Mouse (Mus musculus) midbrain, embryonic 13.5 days (tissue): ENCODE results near the gene Tox3. TPM values are rescaled to one million over a fixed set of nuclear protein-coding genes. Genes with fewer than 3 reads are reported as not detected.

Experiments used
- ATAC-seq: fragments of 200-750 bp; cut with Nextera tagmentation; 2 replicates; pipeline ENCODE4 v1.8.0; 2017; ENCODE audit warnings: mild to moderate bottlenecking, moderate TSS enrichment, moderate library complexity
- H3K27ac ChIP-seq: fragments of 300-500 bp; sonication (generic); 2 replicates; pipeline ENCODE4 v1.5.1; 2015; ENCODE audit warnings: inconsistent platforms, mild to moderate bottlenecking, moderate library complexity
- H3K27me3 ChIP-seq: fragments of 300-500 bp; sonication (generic); 2 replicates; pipeline ENCODE4 v1.6.1; 2015; ENCODE audit warnings: mild to moderate bottlenecking, inconsistent platforms
- H3K36me3 ChIP-seq: fragments of 300-500 bp; sonication (generic); 2 replicates; pipeline ENCODE4 v1.6.1; 2015; ENCODE audit warnings: mild to moderate bottlenecking, inconsistent platforms
- H3K4me1 ChIP-seq: fragments of 300-500 bp; sonication (generic); replicated peaks from 2 replicates; pipeline ENCODE4 v1.6.1; 2015; ENCODE audit warnings: inconsistent platforms
- H3K4me2 ChIP-seq: fragments of 300-500 bp; sonication (generic); replicated peaks from 2 replicates; pipeline ENCODE4 v1.6.1; 2015; ENCODE audit warnings: moderate library complexity, mild to moderate bottlenecking, inconsistent platforms
- H3K4me3 ChIP-seq: fragments of 300-500 bp; sonication (generic); replicated peaks from 2 replicates; pipeline ENCODE4 v1.5.1; 2015; ENCODE audit warnings: mild to moderate bottlenecking, inconsistent platforms
- H3K9ac ChIP-seq: fragments of 300-500 bp; sonication (generic); replicated peaks from 2 replicates; pipeline ENCODE4 v1.6.1; 2015; ENCODE audit warnings: mild to moderate bottlenecking, inconsistent platforms
- H3K9me3 ChIP-seq: fragments of 300-500 bp; sonication (generic); 2 replicates; pipeline ENCODE4 v1.6.1; 2016; ENCODE audit warnings: mild to moderate bottlenecking, inconsistent platforms
- WGBS: fragments of 180-500 bp; shearing (Covaris S2); methylation state at CpG from one replicate; pipeline ENCODE4 v1.1.7; 2015; 5-methylcytosine and 5-hydroxymethylcytosine counted together
- polyA plus RNA-seq: library from polyadenylated mRNA; unstranded; fragments of >200 nt; fragmentation: Nextera tagmentation; extraction: Ambion mirVana; gene quantifications from 2 replicates; pipeline ENCODE4 v1.2.1, GENCODE M21; 2015

The Tox3 gene
- polyA plus RNA-seq, result 31.4 and 34.3 TPM in 2 replicates

GRCm38 (mm10) chr8:90348178-90348925 is at the start of gene Tox3:
TSS of gene Tox3 (minus strand) at chr8:90348343.
- H3K36me3 ChIP-seq, result no peaks in the 10 kb centered on the region
- peaks cover 51% of the 10 kb centered on the region for H3K4me1 ChIP-seq
- H3K4me2 ChIP-seq, result peak within 1 kb of the TSS; percentile 76

GRCm38 (mm10) chr8:90392643-90393042 is 44.5 kb upstream of the Tox3 start:
- 42% methylated on average over 2 of the region's 2 CpGs for WGBS
- Histone ChIP-seq H3K4me3 (no peak overlapping the region), H3K9ac (no peak overlapping the region), H3K4me1 (peaks cover 12% of the 10 kb centered on the region), H3K9me3 (no peaks in the 10 kb centered on the region), H3K36me3 (no peaks in the 10 kb centered on the region), H3K27ac (no peak overlapping the region), H3K4me2 (no peak overlapping the region), H3K27me3 (no peaks in the 10 kb centered on the region)
- ATAC-seq, result 0 out of 2 replicates have a peak, but pooled peaks have one; percentile 27

More at GRCm38 (mm10) chr8:90348178-90348925, at the start of gene Tox3:
- ATAC-seq, result peak; percentile 71
- 1% methylated on average over 25 of the region's 89 CpGs for WGBS
- Histone ChIP-seq H3K9ac (peak within 1 kb of the TSS; percentile 98), H3K27me3 (no peaks in the 10 kb centered on the region), H3K27ac (peak within 1 kb of the TSS; percentile 99), H3K9me3 (no peaks in the 10 kb centered on the region), H3K4me3 (peak within 1 kb of the TSS; percentile 75)

GRCm38 (mm10) chr8:90391483-90392074 is 43.4 kb upstream of the Tox3 start:
- H3K4me1 ChIP-seq, result peaks cover 12% of the 10 kb centered on the region
- H3K27ac ChIP-seq, result no peak overlapping the region
- ATAC-seq, result no peak
- H3K9me3 ChIP-seq, result no peaks in the 10 kb centered on the region
- no peak overlapping the region for H3K9ac ChIP-seq
- H3K27me3 ChIP-seq, result no peaks in the 10 kb centered on the region
- no peak overlapping the region for H3K4me3 ChIP-seq
- 70% methylated on average over 3 of the region's 3 CpGs for WGBS
- H3K4me2 ChIP-seq, result no peak overlapping the region
- no peaks in the 10 kb centered on the region for H3K36me3 ChIP-seq

GRCm38 (mm10) chr8:90390827-90391226 is 42.7 kb upstream of the Tox3 start:
- 86% methylated on average over 1 of the region's 1 CpGs for WGBS
- ATAC-seq, result no peak
- H3K9me3 ChIP-seq, result no peaks in the 10 kb centered on the region

GRCm38 (mm10) chr8:90379064-90379463 is 30.9 kb upstream of the Tox3 start:
- no peak overlapping the region for H3K4me2 ChIP-seq
- no peaks in the 10 kb centered on the region for H3K9me3 ChIP-seq
- no peaks in the 10 kb centered on the region for H3K36me3 ChIP-seq
- ATAC-seq, result no peak
- H3K9ac ChIP-seq, result no peak overlapping the region
- H3K4me3 ChIP-seq, result no peak overlapping the region
- no peak overlapping the region for H3K27ac ChIP-seq
- H3K27me3 ChIP-seq, result no peaks in the 10 kb centered on the region
- WGBS, result 93% methylated on average over 6 of the region's 6 CpGs
- 0 out of 2 replicates have a peak, but pooled peaks cover 3% of the 10 kb centered on the region for H3K4me1 ChIP-seq

More at GRCm38 (mm10) chr8:90390827-90391226, 42.7 kb upstream of the Tox3 start:
- H3K9ac ChIP-seq, result no peak overlapping the region
- H3K4me3 ChIP-seq, result no peak overlapping the region
- H3K36me3 ChIP-seq, result no peaks in the 10 kb centered on the region
- no peaks in the 10 kb centered on the region for H3K27me3 ChIP-seq
- H3K4me2 ChIP-seq, result no peak overlapping the region
- H3K27ac ChIP-seq, result no peak overlapping the region
- H3K4me1 ChIP-seq, result peaks cover 12% of the 10 kb centered on the region

- Histone ChIP-seq H3K4me1 (0 out of 2 replicates have a peak, but pooled peaks cover 3% of the 10 kb centered on the region), H3K36me3 (no peaks in the 10 kb centered on the region), H3K9ac (no peak overlapping the region), H3K27ac (no peak overlapping the region), H3K9me3 (no peaks in the 10 kb centered on the region), H3K4me2 (no peak overlapping the region), H3K27me3 (no peaks in the 10 kb centered on the region), H3K4me3 (no peak overlapping the region)
- 92% methylated on average over 3 of the region's 3 CpGs for WGBS
- no peak for ATAC-seq
Measured at GRCm38 (mm10) chr8:90378036-90378435, 29.9 kb upstream of the Tox3 start.

- H3K4me1 ChIP-seq, result 0 out of 2 replicates have a peak, but pooled peaks cover 3% of the 10 kb centered on the region
- no peak overlapping the region for H3K27ac ChIP-seq
- ATAC-seq, result no peak
- H3K4me2 ChIP-seq, result no peak overlapping the region
- no peaks in the 10 kb centered on the region for H3K36me3 ChIP-seq
- H3K9ac ChIP-seq, result no peak overlapping the region
- 89% methylated on average over 10 of the region's 10 CpGs for WGBS
- no peaks in the 10 kb centered on the region for H3K9me3 ChIP-seq
- H3K27me3 ChIP-seq, result no peaks in the 10 kb centered on the region
- no peak overlapping the region for H3K4me3 ChIP-seq
Measured at GRCm38 (mm10) chr8:90371611-90372222, 23.6 kb upstream of the Tox3 start.

GRCm38 (mm10) chr8:90369876-90370275 is 21.7 kb upstream of the Tox3 start:
- ATAC-seq, result no peak
- Histone ChIP-seq H3K27ac (no peak overlapping the region), H3K9me3 (no peaks in the 10 kb centered on the region), H3K36me3 (no peaks in the 10 kb centered on the region), H3K4me2 (no peak overlapping the region), H3K9ac (no peak overlapping the region), H3K27me3 (no peaks in the 10 kb centered on the region), H3K4me3 (no peak overlapping the region), H3K4me1 (0 out of 2 replicates have a peak, but pooled peaks cover 3% of the 10 kb centered on the region)
- WGBS, result 63% methylated on average over 3 of the region's 3 CpGs

GRCm38 (mm10) chr8:90356729-90357128 is 8.6 kb upstream of the Tox3 start:
- Histone ChIP-seq H3K27ac (no peak overlapping the region), H3K9me3 (no peaks in the 10 kb centered on the region), H3K4me3 (no peak overlapping the region), H3K9ac (no peak overlapping the region), H3K36me3 (no peaks in the 10 kb centered on the region), H3K4me1 (peaks cover 16% of the 10 kb centered on the region), H3K4me2 (no peak overlapping the region), H3K27me3 (no peaks in the 10 kb centered on the region)
- ATAC-seq, result no peak
- 74% methylated on average over 3 of the region's 3 CpGs for WGBS

- H3K4me3 ChIP-seq, result no peak overlapping the region
- ATAC-seq, result no peak
- no peak overlapping the region for H3K27ac ChIP-seq
- H3K27me3 ChIP-seq, result no peaks in the 10 kb centered on the region
- no peak overlapping the region for H3K9ac ChIP-seq
- H3K4me1 ChIP-seq, result peaks cover 22% of the 10 kb centered on the region
- 79% methylated on average over 3 of the region's 3 CpGs for WGBS
- H3K36me3 ChIP-seq, result no peaks in the 10 kb centered on the region
- no peaks in the 10 kb centered on the region for H3K9me3 ChIP-seq
- no peak overlapping the region for H3K4me2 ChIP-seq
Measured at GRCm38 (mm10) chr8:90354782-90355181, 6.6 kb upstream of the Tox3 start.

- no peak for ATAC-seq
Measured at GRCm38 (mm10) chr8:90353960-90354540, 5.9 kb upstream of the Tox3 start.

GRCm38 (mm10) chr8:90353499-90353898 is 5.4 kb upstream of the Tox3 start:
- Histone ChIP-seq H3K4me3 (no peak overlapping the region), H3K27me3 (no peaks in the 10 kb centered on the region), H3K4me2 (no peak overlapping the region), H3K27ac (no peak overlapping the region), H3K9me3 (no peaks in the 10 kb centered on the region), H3K9ac (no peak overlapping the region), H3K36me3 (no peaks in the 10 kb centered on the region), H3K4me1 (peaks cover 34% of the 10 kb centered on the region)
- 12% methylated on average over 2 of the region's 2 CpGs for WGBS
- no peak for ATAC-seq

More at GRCm38 (mm10) chr8:90353960-90354540, 5.9 kb upstream of the Tox3 start:
- H3K27me3 ChIP-seq, result no peaks in the 10 kb centered on the region
- WGBS, result 15% methylated on average over 16 of the region's 16 CpGs
- H3K4me1 ChIP-seq, result peaks cover 29% of the 10 kb centered on the region
- no peaks in the 10 kb centered on the region for H3K9me3 ChIP-seq
- H3K27ac ChIP-seq, result no peak overlapping the region
- no peak overlapping the region for H3K4me2 ChIP-seq
- no peak overlapping the region for H3K9ac ChIP-seq
- no peaks in the 10 kb centered on the region for H3K36me3 ChIP-seq
- no peak overlapping the region for H3K4me3 ChIP-seq
